Mouse (Mus musculus) 3134 (cell line): ENCODE measurements around the gene Notch1.

ENCODE experiments used
- DNase-seq: peaks from one replicate; pipeline ENCODE4 v3.0.0-alpha.2; 2011; ENCODE audit warnings: low spot score; ENCODE audit not compliant: insufficient read length; ENCODE audit errors: extremely low read depth

Notch1 gene

GRCm38 (mm10) chr2:26533249-26533648 lies 16.8 kb upstream of the Notch1 start:
- DNase-seq, result no peak

- DNase-seq, result peak; percentile 67
These were observed 15.4 kb upstream of the Notch1 start for GRCm38 (mm10) chr2:26531829-26532228.

- no peak for DNase-seq
These were observed 13.4 kb upstream of the Notch1 start for GRCm38 (mm10) chr2:26529881-26530280.

- no peak for DNase-seq
These were observed 12.8 kb upstream of the Notch1 start for GRCm38 (mm10) chr2:26529221-26529805.

GRCm38 (mm10) chr2:26526443-26527257 lies 10.2 kb upstream of the Notch1 start:
- no peak for DNase-seq

- DNase-seq, result peak; percentile 59
These were observed 9.0 kb upstream of the Notch1 start for GRCm38 (mm10) chr2:26525355-26526018.

- no peak for DNase-seq
These were observed 5.9 kb upstream of the Notch1 start for GRCm38 (mm10) chr2:26522327-26522726.

- DNase-seq, result no peak
These were observed 3.3 kb upstream of the Notch1 start for GRCm38 (mm10) chr2:26519753-26520152.

GRCm38 (mm10) chr2:26516987-26517386 lies 524 bp upstream of the Notch1 start:
- no peak for DNase-seq

GRCm38 (mm10) chr2:26515335-26515734 lies 1.1 kb downstream of the Notch1 start:
- no peak for DNase-seq

GRCm38 (mm10) chr2:26513105-26513745 lies 3.2 kb downstream of the Notch1 start:
- DNase-seq, result no peak

GRCm38 (mm10) chr2:26508661-26509060 lies 7.8 kb downstream of the Notch1 start:
- DNase-seq, result no peak

GRCm38 (mm10) chr2:26507961-26508391 lies 8.5 kb downstream of the Notch1 start:
- no peak for DNase-seq

GRCm38 (mm10) chr2:26507481-26507886 lies 9.0 kb downstream of the Notch1 start:
- peak; percentile 83 for DNase-seq

GRCm38 (mm10) chr2:26506746-26507280 lies 9.7 kb downstream of the Notch1 start:
- no peak for DNase-seq

- DNase-seq, result no peak
These were observed 11.5 kb downstream of the Notch1 start for GRCm38 (mm10) chr2:26504772-26505480.

GRCm38 (mm10) chr2:26503661-26504575 lies 12.5 kb downstream of the Notch1 start:
- peak; percentile 93 for DNase-seq

- DNase-seq, result no peak
These were observed 13.4 kb downstream of the Notch1 start for GRCm38 (mm10) chr2:26502863-26503631.
